Comparison of ENCODE assay signal across 11 mouse cellular contexts in genomic region chr16:96087436-96087835, GRCm38 (mm10).
"Had no signal": no experiment of that assay in that cellular context is flagged by ENCODE, and none has a peak within 500 bp of the region (broad histone marks: within the 10 kb centered on the region; RNA-seq: fewer than 3 reads in every experiment).

No protein-coding gene starts in this region.

- H3K27ac ChIP-seq: limb, embryonic 12.5 days; liver, embryonic 13.5 days; macrophage; midbrain, embryonic 12.5 days; neural tube, embryonic 12.5 days; stomach, embryonic 15.5 days had no signal

- ATAC-seq: liver, postnatal 0 days had no signal

- DNase-seq: kidney, adult 18-20 months; layer of hippocampus, adult 9-11 months; liver; liver, embryonic 13.5 days; lung, postnatal 10 days had no signal

- H3K27me3 ChIP-seq: limb, embryonic 12.5 days; midbrain, embryonic 12.5 days; neural tube, embryonic 12.5 days; stomach, embryonic 15.5 days had no signal

- H3K4me3 ChIP-seq: limb, embryonic 12.5 days; liver, embryonic 13.5 days; midbrain, embryonic 12.5 days; neural tube, embryonic 12.5 days; stomach, embryonic 15.5 days had no signal

- H3K36me3 ChIP-seq: limb, embryonic 12.5 days; liver, embryonic 13.5 days; midbrain, embryonic 12.5 days; neural tube, embryonic 12.5 days; stomach, embryonic 15.5 days had no signal

- H3K9ac ChIP-seq: limb, embryonic 12.5 days; liver, embryonic 13.5 days; liver, postnatal 0 days; midbrain, embryonic 12.5 days; neural tube, embryonic 12.5 days; stomach, embryonic 15.5 days had no signal

- H3K9me3 ChIP-seq: limb, embryonic 12.5 days; liver, embryonic 13.5 days; midbrain, embryonic 12.5 days; neural tube, embryonic 12.5 days; stomach, embryonic 15.5 days had no signal

- H3K4me2 ChIP-seq: limb, embryonic 12.5 days; liver, embryonic 13.5 days; midbrain, embryonic 12.5 days; neural tube, embryonic 12.5 days; stomach, embryonic 15.5 days had no signal
